Mouse (Mus musculus) lung, postnatal 14 days (tissue): ENCODE results near the gene Tuft1.
"Not testable (repeated sequence)": the region's sequence is repeated elsewhere in the genome, so short reads cannot be mapped to it uniquely, and the experiment has no call there.

ENCODE experiments used
- DNase-seq: peaks from one replicate; pipeline ENCODE4 v3.0.0; 2021

The Tuft1 gene

GRCm38 (mm10) chr3:94659142-94659748, 573 bp upstream of the Tuft1 start:
- not testable (repeated sequence) for DNase-seq

DNA sequence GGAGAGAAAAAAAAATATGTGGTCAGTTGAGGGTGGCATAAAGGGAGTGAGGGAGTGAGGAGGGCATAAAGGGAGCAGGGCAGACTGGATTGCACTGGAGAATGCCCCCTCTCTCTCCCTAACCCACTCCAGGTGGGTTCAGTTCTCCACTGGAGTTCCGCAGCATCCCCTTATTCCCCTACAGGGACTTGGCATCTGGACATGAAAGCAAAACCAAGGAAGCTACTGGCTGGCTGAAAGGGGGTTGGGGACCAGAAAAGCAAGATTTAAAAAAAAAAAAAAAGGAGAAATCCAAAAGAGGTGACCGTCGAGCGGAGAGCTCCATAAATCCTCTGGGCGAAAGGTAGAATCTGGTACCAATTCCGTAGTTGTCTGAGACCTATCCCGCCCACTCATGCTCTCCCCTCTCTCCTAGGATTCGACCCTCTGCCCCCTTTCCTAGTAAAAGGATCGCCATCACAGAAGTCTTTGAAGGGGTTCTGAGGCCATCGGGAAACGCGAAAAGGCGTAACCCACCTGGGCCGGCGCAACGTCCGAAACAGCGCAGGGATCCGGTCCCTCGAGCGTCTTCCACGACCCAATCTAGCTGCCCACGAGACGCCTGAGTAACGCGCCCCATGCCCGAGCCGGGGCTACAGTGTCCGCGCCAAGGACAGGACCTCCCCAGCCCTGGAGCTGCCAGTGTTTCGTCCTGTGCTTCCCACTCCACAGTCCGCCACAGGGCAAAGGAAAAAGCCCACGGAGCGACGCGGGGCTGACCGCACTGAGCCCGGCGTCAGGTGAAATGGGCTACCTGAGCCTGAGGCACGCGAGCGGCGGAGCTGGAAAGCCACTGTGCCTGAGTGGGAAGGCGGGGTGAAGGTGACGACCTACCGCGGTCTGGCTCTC, 576 bp downstream of the Tuft1 start:
- DNase-seq = not testable (repeated sequence)

DNA sequence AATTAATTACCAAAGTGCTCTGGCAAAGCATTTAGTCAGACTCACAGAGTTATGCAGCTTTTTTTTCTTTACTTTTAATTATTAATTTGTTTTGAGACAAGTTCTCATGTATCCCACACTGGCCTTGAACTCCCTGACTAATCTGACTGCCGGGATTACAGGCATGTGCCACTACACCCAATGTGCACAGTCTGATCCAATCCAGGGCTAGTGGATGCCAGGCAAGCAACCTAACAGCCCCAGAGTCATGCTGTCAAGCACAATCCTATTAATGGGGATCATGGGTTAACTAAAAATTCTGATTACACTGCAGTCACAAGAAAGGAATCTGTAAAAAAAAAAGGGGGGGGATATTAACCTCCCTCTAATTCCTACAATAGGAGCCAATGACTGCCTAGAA, 4.7 kb downstream of the Tuft1 start:
- DNase-seq = not testable (repeated sequence)

GRCm38 (mm10) chr3:94650409-94650808, 8.3 kb downstream of the Tuft1 start:
- peak; percentile 58 for DNase-seq

DNA sequence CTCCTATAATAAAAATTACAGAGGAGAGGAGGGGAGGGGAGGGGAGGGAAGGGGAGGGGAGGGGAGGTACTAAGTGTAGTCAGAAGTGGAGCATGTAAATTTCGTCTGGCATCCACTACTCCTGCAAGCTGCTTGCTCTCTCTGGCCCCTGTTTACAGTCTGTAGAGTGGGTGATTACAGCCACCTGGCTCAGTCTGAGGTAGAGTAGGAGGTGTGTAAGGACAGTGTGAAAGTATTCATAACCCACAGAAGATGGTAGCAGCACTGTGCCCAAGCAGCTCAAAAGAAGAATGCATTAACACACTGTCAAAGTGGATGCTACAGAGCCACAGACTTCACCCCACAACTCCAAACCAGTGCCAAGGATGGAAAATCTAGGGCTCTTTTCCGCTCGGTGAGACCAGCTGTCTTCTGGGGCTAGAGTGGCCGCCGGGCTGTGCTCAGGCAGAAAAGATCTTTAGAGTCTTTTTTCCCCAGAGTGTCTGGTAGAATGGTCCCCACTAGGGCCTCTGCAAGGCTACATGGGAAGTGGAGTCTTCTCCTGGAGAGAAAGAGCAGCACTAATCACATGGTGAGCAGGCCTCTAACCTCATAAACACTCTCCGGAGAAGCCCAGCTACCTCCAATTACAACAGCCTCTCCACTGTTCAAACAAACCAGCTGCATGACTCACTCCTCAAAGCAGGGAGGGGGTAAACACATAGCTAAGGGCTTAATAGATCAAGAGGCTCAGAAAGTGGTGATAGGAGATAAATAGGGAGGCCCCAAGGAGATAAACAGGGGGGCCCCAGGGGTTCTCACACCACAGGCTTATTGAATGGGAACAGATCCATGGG, 9.7 kb downstream of the Tuft1 start:
- peak; percentile 38 for DNase-seq

GRCm38 (mm10) chr3:94642495-94643162, 16.0 kb downstream of the Tuft1 start, which contains the start of gene Gm10972:
Gene Gm10972 (plus strand): TSS chr3:94643112.
- not testable (repeated sequence) for DNase-seq

- DNase-seq = no peak
These were observed 28.8 kb downstream of the Tuft1 start for GRCm38 (mm10) chr3:94629876-94630275.

DNA sequence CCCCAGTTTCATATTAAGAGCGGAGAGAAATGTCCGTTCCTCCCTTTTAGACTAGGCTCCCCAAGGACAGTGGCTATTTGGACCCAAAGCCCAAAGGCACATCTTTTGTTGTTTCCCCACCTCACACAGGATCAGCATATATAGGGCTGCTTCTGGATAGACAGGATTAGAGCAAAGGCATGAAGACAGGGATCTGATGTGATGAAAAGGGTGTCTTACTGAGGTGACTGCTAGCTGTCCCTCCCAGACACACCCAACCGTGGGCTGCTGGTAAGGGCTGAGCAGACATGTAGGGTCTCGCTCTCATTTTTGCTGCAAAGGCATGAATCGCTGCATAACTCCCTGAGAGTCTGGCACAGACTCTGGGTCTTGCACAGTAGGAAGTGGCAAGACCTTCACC, 30.0 kb downstream of the Tuft1 start:
- DNase-seq = no peak

DNA sequence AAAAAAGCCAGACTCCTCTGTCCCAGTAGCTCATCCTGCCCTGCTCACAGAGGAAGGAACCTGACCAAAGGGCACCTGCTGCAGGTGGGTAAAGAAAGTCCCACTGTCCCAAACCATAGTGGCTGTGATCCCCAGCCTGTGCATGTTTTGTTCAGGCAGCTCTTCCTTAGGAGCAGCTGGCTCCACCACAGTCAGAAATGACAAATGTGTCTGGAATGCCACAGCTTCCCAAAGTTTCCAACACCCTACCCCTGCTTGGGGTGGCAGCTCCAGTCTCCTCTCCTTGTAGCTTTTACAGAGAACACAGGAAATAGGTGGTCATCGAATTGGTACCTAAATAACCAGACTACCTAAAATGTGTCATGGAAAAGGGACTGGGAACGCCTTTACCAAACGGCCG, 34.4 kb downstream of the Tuft1 start:
- no peak for DNase-seq

- DNase-seq = no peak
These were observed 36.1 kb downstream of the Tuft1 start for GRCm38 (mm10) chr3:94622550-94622949.

DNA sequence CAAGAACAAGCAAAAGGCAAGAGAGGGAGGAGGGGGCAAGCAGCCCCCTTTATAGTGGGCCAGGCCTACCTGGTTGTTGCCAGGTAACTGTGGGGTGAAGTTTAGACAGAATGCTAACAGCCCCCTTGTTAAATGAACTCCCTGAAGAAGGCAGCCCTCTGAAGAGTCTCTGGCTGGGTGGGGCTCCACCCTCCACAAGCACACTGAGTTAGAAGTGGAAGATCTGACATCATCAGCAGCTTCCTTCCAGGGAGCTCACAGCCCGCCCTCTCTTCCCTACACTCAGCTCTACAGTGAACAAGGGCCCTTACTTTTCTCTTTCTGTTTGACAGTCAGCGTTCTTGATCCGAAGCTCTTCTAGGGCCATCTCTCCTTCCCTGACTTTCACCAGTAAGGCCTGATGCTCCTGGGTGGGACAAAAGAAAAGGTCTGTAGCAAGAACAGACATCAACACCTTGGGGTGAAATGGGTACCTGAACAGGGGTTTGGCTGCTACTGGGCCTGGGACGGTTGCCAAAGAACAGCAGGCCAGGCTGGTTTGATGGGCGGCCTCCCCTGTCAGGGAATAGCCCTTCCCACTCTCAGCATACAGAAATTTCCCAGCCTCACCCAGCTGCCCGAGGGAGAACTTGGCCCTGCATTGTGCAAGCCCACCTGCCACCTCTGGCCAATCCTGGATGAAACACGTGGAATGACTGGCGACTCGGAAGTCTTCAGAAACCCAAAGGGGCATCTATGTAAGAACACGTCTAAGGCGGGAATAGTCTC, 36.7 kb downstream of the Tuft1 start:
- DNase-seq = peak; percentile 40

GRCm38 (mm10) chr3:94616717-94617116, 42.0 kb downstream of the Tuft1 start:
- peak; percentile 50 for DNase-seq

DNA sequence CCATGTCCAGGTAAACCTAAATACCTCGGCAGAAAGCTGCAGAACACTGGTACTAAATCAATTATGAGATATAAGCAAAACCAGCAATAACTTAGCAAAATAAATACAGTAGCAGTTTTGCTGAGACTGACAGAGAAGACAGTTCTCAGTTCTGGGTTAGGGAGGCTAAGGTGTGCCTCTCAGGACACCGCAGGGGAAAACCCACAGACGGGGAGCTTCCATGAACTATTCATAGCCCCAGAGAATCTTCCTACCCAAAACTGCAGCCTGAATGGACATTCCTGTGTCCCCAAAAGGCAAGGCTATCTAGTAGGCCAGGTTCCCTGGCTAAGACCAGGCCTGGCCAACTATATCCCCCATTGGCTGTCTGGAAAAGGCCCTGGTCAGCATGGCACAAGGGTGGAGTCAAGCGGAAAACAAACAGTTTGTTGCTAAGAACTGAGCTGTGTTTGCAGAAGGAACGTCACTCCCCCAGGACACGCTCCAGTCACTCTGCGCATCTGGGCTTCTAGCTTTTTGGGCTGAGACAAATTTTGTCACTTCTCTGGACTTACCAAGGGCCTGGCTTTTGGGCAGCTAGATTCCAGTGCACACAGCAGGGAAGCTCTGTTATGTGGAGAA, 45.3 kb downstream of the Tuft1 start:
- no peak for DNase-seq

- no peak for DNase-seq
These were observed 46.4 kb downstream of the Tuft1 start for GRCm38 (mm10) chr3:94612274-94612673.

- DNase-seq = no peak
These were observed 46.8 kb downstream of the Tuft1 start for GRCm38 (mm10) chr3:94611834-94612233.

DNA sequence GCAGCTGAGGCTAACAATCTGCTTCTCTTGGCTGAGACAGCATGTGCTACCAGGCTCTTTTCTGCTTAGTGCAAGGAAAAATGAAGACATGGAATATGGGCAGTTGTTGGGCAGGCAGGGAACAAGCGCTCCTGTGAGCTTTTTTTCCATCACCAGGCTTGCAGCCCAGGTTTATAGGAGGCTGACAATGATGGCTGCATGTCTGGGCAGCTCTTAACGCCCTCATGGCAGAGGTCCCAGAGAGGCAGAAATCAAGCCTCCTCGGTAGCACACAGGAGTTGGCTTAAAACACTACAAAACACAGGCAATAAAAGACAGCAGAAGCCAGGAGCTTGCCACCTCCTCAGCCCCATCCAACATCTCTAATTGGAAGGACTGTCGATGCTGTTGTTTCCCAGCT, 47.3 kb downstream of the Tuft1 start:
- DNase-seq = no peak

DNA sequence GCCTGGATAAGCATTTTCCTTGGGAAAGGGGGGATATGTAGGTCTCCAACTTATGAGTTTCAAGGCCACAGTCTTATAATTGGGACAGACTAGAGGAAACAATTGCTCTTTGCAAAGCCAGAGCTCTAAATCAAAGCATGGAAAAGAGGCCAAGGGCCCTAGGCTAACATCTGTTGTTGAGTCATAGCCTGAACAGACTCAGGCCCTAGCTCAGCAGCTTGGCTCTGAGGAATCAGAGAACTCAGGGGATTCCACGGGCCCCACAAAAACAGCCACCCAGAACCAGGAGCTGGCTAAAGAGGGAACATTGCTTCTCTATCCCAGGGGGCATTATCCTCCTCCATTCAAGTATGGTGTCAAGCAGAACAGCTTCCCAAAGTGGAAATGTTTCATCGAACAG, 48.1 kb downstream of the Tuft1 start:
- DNase-seq = no peak

GRCm38 (mm10) chr3:94609621-94610020, 49.1 kb downstream of the Tuft1 start:
- no peak for DNase-seq

DNA sequence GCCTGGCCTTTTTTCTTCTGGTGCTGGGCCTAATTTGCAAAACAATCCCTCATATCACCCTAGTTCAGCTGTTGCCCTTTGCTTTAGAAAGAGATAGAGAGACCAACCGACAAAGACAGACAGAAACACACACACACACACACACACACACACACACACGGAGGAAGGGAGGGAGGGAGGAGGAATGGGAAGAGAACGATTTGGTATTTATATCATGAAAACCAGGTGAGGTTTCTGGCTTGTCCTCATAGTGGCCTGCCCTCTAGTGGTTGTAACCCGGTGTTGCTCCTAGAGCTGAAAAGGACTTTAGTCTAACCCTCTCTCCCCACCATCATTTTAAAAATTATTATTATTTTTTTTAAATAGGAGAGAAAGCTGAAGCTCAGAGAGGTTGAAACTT, 56.7 kb downstream of the Tuft1 start:
- DNase-seq = peak; percentile 72

GRCm38 (mm10) chr3:94597224-94597779, 61.4 kb downstream of the Tuft1 start:
- DNase-seq = no peak

GRCm38 (mm10) chr3:94595871-94596287, 62.8 kb downstream of the Tuft1 start:
- no peak for DNase-seq
